Mouse (Mus musculus): ENCODE data around the gene Efhd1. TPM values are rescaled to one million over a fixed set of nuclear protein-coding genes. Genes with fewer than 3 reads are reported as not detected.

Efhd1 gene
- total and polyA plus RNA-seq, 3 experiments = 0.15 TPM; not detected in 2

GRCm38 (mm10) chr1:87259316-87259715, 4.8 kb upstream of the Efhd1 start:
- no peak for TF ChIP-seq NRF1 (IDR thresholded peaks at IDR 0.05; ENCODE audit: insufficient read depth, low read depth, low read length, poor library complexity, severe bottlenecking)
- TF ChIP-seq BHLHE40 (IDR thresholded peaks at IDR 0.05; ENCODE audit: borderline replicate concordance, low read depth, low read length) = no peak
- no peak for TF ChIP-seq ELF1 (IDR thresholded peaks at IDR 0.05; ENCODE audit: low read depth, low read length)
- TF ChIP-seq EP300 (IDR thresholded peaks at IDR 0.05; ENCODE audit: low read depth in 1 of 2, low read length in 2 of 2) = no peak
- no peak for TF ChIP-seq ZKSCAN1 (IDR thresholded peaks at IDR 0.05; ENCODE audit: low read depth, low read length)
- no peak for TF ChIP-seq RAD21 (IDR thresholded peaks at IDR 0.05; ENCODE audit: low read depth, low read length)
- TF ChIP-seq HCFC1 (IDR thresholded peaks at IDR 0.05; ENCODE audit: low read depth, low read length) = no peak
- no peak for TF ChIP-seq TCF12 (IDR thresholded peaks at IDR 0.05; ENCODE audit: low read depth, low read length)
- no peak for TF ChIP-seq MAFK (IDR thresholded peaks at IDR 0.05; ENCODE audit: borderline replicate concordance, low read depth, low read length)
- TF ChIP-seq TBP (IDR thresholded peaks at IDR 0.05; ENCODE audit: low read depth, low read length) = no peak
- TF ChIP-seq TAL1 (IDR thresholded peaks at IDR 0.05; ENCODE audit: low read length) = no peak
- TF ChIP-seq CHD1 (IDR thresholded peaks at IDR 0.05; ENCODE audit: low read depth, low read length) = no peak
- no peak for TF ChIP-seq MXI1 (IDR thresholded peaks at IDR 0.05; ENCODE audit: low read depth, low read length)
- TF ChIP-seq MYB (IDR thresholded peaks at IDR 0.05; ENCODE audit: low read depth, low read length) = no peak
- no peak for TF ChIP-seq GATA1 (IDR thresholded peaks at IDR 0.05; ENCODE audit: low read depth, low read length)
- TF ChIP-seq MEF2A (IDR thresholded peaks at IDR 0.05; ENCODE audit: extremely low read depth, insufficient replicate concordance, low read depth, low read length, poor library complexity, severe bottlenecking) = no peak
- no peaks in the 10 kb centered on the region for H3K79me2 ChIP-seq (ENCODE audit: control insufficient read depth, insufficient read depth, low read length, poor library complexity)
- no peaks in the 10 kb centered on the region for H3K9me3 ChIP-seq (replicated peaks; ENCODE audit: insufficient read depth, low read length)
- DNase-seq (ENCODE audit: low read depth, low spot score) = no peak
- no peak overlapping the region for H3K9ac ChIP-seq (ENCODE audit: control insufficient read depth, low read depth, low read length, poor library complexity, severe bottlenecking)
- no peak overlapping the region for H3K4me3 ChIP-seq (ENCODE audit: control insufficient read depth in 1 of 2, insufficient read depth in 1 of 2, low read depth in 2 of 2, low read length in 2 of 2)
- no peaks in the 10 kb centered on the region for H3K36me3 ChIP-seq (ENCODE audit: control insufficient read depth in 1 of 2, insufficient read depth in 2 of 2, low read length in 2 of 2)
- H3K27ac ChIP-seq (ENCODE audit: control insufficient read depth, low read depth, low read length) = no peak overlapping the region
- H3K27me3 ChIP-seq (ENCODE audit: control insufficient read depth in 1 of 2, insufficient read depth in 2 of 2, low read length in 2 of 2) = peaks cover 4 to 7% of the 10 kb centered on the region in 2 experiments
- H3K4me1 ChIP-seq (ENCODE audit: control insufficient read depth in 1 of 2, insufficient read depth in 2 of 2, low read length in 2 of 2) = no peaks in the 10 kb centered on the region

- Histone ChIP-seq H3K79me2 (ENCODE audit: control insufficient read depth, insufficient read depth, low read length, poor library complexity) (no peaks in the 10 kb centered on the region), H3K27me3 (ENCODE audit: control insufficient read depth in 1 of 2, insufficient read depth in 2 of 2, low read length in 2 of 2) (peaks cover 4 to 6% of the 10 kb centered on the region in 2 experiments; a peak in 3 of 4 replicates), H3K36me3 (ENCODE audit: control insufficient read depth in 1 of 2, insufficient read depth in 2 of 2, low read length in 2 of 2) (no peaks in the 10 kb centered on the region), H3K9ac (ENCODE audit: control insufficient read depth, low read depth, low read length, poor library complexity, severe bottlenecking) (no peak overlapping the region), H3K4me3 (ENCODE audit: control insufficient read depth in 1 of 2, insufficient read depth in 1 of 2, low read depth in 2 of 2, low read length in 2 of 2) (no peak overlapping the region), H3K4me1 (ENCODE audit: control insufficient read depth in 1 of 2, insufficient read depth in 2 of 2, low read length in 2 of 2) (no peaks in the 10 kb centered on the region), H3K27ac (ENCODE audit: control insufficient read depth, low read depth, low read length) (no peak overlapping the region), H3K9me3 (replicated peaks; ENCODE audit: insufficient read depth, low read length) (no peaks in the 10 kb centered on the region)
- DNase-seq (ENCODE audit: low read depth, low spot score) = no peak
- TF ChIP-seq POLR2A (IDR thresholded peaks at IDR 0.05; ENCODE audit: control insufficient read depth in 1 of 2, insufficient read depth in 1 of 2, low read depth in 1 of 2, low read length in 2 of 2, poor library complexity in 1 of 2) = no peak
- TF ChIP-seq CHD1 (IDR thresholded peaks at IDR 0.05; ENCODE audit: low read depth, low read length) = no peak
- TF ChIP-seq RAD21 (IDR thresholded peaks at IDR 0.05; ENCODE audit: low read depth, low read length) = no peak
- no peak for TF ChIP-seq SIN3A (IDR thresholded peaks at IDR 0.05; ENCODE audit: low read length)
- TF ChIP-seq NELFE (IDR thresholded peaks at IDR 0.05; ENCODE audit: low read depth, low read length) = no peak
- TF ChIP-seq NRF1 (IDR thresholded peaks at IDR 0.05; ENCODE audit: insufficient read depth, low read depth, low read length, poor library complexity, severe bottlenecking) = no peak
- no peak for TF ChIP-seq ZKSCAN1 (IDR thresholded peaks at IDR 0.05; ENCODE audit: low read depth, low read length)
- TF ChIP-seq ETS1 (IDR thresholded peaks at IDR 0.05; ENCODE audit: low read depth, low read length) = no peak
- no peak for TF ChIP-seq UBTF (IDR thresholded peaks at IDR 0.05; ENCODE audit: borderline replicate concordance, insufficient read depth, low read depth, low read length)
- no peak for TF ChIP-seq JUND (IDR thresholded peaks at IDR 0.05; ENCODE audit: low read depth, low read length)
- TF ChIP-seq TAL1 (IDR thresholded peaks at IDR 0.05; ENCODE audit: low read length) = no peak
Measured at GRCm38 (mm10) chr1:87263257-87263656, 906 bp upstream of the Efhd1 start.
